Mouse (Mus musculus) hindlimb bud, embryonic 11.5 days (tissue): Measurements from ENCODE around the gene Clec3a.

Experiments
- DNase-seq: peaks from one replicate; pipeline ENCODE4 v3.0.0-alpha.2; 2012; ENCODE audit warnings: low read depth, low spot score; ENCODE audit errors: extremely low spot score

Gene Clec3a

DNA sequence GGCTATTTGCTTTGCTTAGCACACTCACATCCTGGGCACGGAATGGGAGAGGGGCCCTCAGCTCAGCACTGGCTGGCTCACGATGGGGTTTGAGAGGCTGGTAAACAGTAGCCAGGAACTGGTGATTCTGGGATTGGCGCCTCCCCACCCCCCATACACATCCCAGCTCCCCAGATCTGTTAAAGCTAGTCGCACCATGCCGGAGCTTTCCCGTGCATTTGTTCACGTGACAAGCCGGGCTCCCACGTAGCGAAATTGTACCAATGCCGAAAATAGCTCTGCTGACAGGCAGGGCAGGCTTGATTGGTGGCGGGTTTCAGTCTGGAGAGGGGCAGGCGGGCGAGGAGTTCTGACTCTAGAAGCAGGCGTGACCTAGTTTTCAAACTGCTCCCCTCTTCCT lies 38.1 kb downstream of the Clec3a start:
- DNase-seq, result no peak

DNA sequence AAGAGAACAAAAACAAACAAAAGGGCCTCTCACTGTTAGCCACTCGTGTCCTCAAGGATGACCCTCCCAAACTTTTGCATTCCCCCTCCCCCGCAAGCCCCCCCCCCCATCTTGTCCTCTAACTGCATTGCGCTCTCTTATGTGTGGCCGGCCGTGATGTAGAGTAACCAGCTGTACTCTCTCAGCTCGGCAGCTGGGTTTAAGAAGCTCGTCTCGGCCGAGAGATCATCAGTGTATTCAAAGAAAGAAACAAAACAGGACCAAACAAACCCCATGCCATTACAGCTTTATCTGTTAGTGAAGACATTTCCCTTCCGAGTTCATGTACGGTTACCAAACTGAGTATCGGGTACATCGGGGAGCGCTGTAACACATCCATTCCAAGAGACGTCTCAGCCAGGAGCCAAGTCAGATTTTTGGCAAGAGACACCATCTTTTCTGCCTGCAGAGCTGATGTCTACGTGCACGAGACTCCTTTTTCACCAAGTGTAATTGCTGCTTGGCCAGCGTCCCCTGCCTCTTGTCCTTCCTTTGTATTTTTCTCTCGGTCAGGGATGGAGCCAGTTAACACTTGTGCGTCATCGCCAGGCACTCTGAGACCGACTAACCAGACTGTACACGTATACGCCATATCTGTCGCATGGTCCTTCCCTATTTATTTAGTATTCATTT lies 40.4 kb downstream of the Clec3a start:
- no peak for DNase-seq

DNA sequence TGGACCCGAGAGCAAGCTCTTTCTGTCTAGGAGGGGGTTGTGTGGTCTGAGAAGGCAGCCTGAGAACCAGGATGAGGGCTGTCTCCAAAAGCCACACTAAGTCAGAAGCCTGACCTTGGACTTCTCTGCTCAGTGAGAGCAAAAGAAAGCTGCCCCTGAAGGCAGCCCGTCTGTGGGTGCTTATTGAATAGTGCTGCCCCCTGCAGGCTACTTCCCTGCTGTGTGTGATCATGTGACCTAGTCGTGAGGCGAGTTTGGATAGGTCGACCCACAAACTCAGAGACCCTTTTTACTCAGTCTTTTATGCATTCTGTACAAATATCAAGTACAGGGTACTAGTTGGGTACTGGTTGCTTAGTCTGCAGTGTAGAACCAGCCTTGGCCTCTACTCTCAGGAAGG lies 42.7 kb downstream of the Clec3a start:
- DNase-seq, result no peak

- no peak for DNase-seq
Measured at GRCm38 (mm10) chr8:114462591-114462990, 44.7 kb downstream of the Clec3a start.

- DNase-seq, result no peak
Measured at GRCm38 (mm10) chr8:114463305-114463704, 45.4 kb downstream of the Clec3a start.

DNA sequence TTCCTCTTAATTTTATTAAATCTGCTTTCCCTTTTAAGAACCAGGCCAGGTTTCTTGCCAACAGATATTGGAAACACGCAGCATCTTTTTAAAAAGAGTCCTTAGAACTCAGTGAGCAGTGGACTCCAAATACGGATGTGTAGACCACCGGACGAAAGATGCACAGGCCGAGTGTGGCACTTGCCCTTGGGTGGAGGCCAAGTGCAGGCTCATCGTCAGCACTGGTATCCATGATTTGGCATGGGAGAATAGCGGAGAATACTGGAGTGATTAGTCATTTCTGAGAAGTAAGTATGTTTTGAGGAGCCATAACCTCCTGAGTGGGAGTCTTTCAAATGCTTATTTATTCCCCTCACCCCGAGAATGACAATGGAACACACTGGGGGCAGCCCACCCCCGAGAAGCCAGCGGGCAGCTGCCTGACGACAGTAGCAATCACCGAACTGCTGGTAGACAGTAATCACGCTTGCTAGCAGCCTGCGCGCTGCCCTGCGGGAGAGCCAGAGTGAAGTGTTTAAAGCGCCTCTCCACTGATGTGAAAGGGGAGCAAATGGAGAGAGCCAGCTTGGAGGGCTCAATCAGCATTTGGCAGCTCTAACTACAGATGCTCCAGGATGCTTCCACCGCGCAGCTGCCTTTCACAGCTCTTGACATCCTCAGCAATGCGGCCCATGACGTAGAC lies 50.8 kb downstream of the Clec3a start:
- no peak for DNase-seq

DNA sequence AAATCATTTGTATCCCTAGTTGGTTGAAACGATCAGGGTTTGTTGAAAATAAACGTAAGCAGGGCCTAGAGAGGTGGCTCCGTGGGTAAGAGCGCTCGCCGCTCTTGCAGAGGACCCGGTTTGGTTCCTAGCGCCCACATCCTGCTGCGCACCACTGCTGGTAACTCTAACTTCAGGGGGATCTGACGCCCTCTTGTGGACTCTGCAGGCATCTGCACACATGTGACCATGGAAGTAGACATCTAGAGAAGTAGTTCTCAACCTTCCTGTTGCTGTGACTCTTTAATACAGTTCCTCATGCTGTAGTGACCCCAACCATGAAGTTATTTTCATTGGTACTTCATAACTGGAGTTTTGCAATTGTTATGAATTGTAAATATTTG lies 51.3 kb downstream of the Clec3a start:
- no peak for DNase-seq

- DNase-seq, result no peak
Measured at GRCm38 (mm10) chr8:114473546-114473945, 55.7 kb downstream of the Clec3a start.
